Mouse (Mus musculus) thymus, adult 2 months (tissue): ENCODE measurements at regions not wholly inside any gene's neighbourhood (a gene's known extent, or its start where the extent isn't known, plus 50 kb on each side); places are given as distances from the start of the nearest gene placed in this dataset.

ENCODE experiments used
- CTCF ChIP-seq: fragments of 200-500 bp; IDR thresholded peaks from 2 replicates; pipeline ENCODE4 v1.5.1; 2012; ENCODE audit warnings: mild to moderate bottlenecking, control low read depth, low read length, moderate library complexity, borderline replicate concordance; ENCODE audit not compliant: control insufficient read depth, poor library complexity, insufficient read depth; ENCODE audit errors: extremely low read depth
- POLR2A ChIP-seq: fragments of 200-500 bp; IDR thresholded peaks from 2 replicates; pipeline ENCODE4 v1.6.1; 2012; ENCODE audit warnings: mild to moderate bottlenecking, low read length, control low read depth, moderate library complexity; ENCODE audit not compliant: control insufficient read depth, poor library complexity, insufficient read depth; ENCODE audit errors: extremely low read depth

GRCm38 (mm10) chr4:89057135-89057534 is 79.8 kb upstream of the Mtap start:
- no peak for TF ChIP-seq CTCF
- TF ChIP-seq POLR2A, result no peak
